Mouse (Mus musculus): ENCODE data around the gene Hoxb7.
A peak's percentile ranks its signal among the peaks of the same experiment; 100 is the strongest.

The Hoxb7 gene

GRCm38 (mm10) chr11:96285771-96286738 is at the start of gene Hoxb7:
Gene Hoxb7, plus strand, starts transcription at chr11:96286623.
- DNase-seq (ENCODE audit: extremely low spot score, low spot score) = peak; percentile 77

- DNase-seq (ENCODE audit: extremely low spot score, low spot score) = peak; percentile 54
Measured at GRCm38 (mm10) chr11:96240211-96240610, 46.2 kb upstream of the Hoxb7 start.

GRCm38 (mm10) chr11:96250901-96251300 is 35.5 kb upstream of the Hoxb7 start:
- peak; percentile 56 for DNase-seq (ENCODE audit: extremely low spot score, low spot score)

GRCm38 (mm10) chr11:96251480-96252031 is 34.9 kb upstream of the Hoxb7 start:
- peak; percentile 65 for DNase-seq (ENCODE audit: extremely low spot score, low spot score)

GRCm38 (mm10) chr11:96252541-96253120 is 33.8 kb upstream of the Hoxb7 start:
- DNase-seq (ENCODE audit: extremely low spot score, low spot score) = peak; percentile 46

- peak; percentile 49 for DNase-seq (ENCODE audit: extremely low spot score, low spot score)
Measured at GRCm38 (mm10) chr11:96254221-96254620, 32.2 kb upstream of the Hoxb7 start.

DNA sequence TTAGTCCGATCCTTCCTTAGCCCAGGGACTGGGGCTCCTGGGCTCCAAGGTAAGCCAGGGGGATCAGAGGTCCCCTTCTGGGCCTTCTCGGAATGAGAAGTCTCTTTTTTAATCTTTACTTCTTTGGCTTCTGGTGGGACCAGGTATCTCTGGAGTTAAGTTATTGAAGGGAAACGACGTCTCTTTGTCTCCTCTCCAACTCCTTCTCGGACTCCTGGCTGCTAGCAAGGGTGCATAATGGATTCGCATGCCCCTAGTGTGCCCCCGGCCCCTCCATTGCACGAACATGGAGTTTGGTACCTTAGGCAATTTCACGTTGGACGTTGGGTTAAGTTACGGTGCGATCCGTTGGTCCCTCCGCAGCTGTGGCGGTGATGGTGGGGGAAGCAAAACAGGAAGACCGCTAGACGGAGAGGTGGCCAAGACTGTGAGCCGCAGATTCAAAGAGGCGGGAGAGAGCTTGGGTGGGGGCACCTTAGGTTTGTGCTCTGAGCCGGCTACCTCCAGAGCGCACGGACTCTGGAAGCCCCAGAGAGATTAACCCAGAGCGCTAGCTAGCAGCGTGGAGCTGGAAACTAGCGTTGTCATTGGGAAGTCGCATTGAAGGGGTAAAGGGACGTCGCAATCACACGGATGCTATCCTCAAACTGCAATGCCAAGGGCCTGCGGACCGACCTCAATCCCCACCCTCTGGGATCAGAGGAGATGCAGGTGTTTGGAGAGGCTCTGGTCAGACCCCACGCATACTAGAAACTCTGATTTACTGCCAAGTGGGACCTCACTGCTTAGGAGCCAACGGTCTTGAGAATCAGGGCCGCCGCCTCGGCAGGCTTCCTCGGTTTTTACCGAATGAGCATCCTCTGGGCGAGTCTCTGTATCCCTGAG is 31.1 kb upstream of the Hoxb7 start:
- DNase-seq (ENCODE audit: extremely low spot score, low spot score) = peak; percentile 67

DNA sequence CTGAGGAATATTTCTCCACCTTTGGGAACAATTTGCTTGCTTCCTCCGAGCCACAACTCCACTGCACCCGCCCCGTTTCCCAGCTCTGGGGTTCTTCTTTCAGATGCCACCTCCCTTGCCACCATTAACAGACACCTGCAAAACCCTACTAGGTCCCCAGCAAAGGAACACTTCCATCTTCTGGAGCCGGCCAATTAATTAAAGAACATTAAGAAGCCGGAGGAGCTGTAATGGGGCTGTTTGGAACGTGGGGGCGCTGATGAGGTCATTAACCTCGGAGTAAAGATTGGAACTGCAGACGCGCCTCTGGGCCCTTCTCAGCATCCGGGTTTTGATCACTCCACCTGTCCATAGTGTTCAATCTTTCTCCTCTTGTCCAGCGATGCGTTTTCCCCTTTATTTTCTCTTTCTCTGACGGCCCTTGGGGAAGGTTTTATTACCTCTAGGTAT is 30.4 kb upstream of the Hoxb7 start:
- DNase-seq (ENCODE audit: extremely low spot score, low spot score) = no peak

DNA sequence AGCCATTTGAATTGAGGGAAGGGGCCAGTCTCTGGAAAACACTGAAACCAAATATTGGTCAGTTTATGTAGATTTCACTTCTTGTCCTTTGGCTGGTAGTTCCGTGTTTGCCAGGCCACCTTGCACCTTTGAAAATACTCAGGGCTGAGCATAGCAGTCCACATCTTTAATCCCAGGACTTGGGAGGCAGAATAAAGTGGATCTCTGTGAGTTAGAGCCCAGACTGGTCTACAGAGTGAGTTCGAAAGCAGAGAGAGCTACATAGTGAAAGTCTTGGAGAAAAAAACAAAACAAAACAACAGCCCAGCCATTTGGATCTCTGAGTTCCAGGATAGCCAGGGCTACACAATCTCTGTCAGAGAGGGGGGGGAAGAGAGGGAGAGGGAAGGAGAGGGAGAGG is 29.3 kb upstream of the Hoxb7 start:
- DNase-seq (ENCODE audit: extremely low spot score, low spot score) = no peak

- DNase-seq (ENCODE audit: extremely low spot score, low spot score) = no peak
Measured at GRCm38 (mm10) chr11:96259038-96259437, 27.4 kb upstream of the Hoxb7 start.

DNA sequence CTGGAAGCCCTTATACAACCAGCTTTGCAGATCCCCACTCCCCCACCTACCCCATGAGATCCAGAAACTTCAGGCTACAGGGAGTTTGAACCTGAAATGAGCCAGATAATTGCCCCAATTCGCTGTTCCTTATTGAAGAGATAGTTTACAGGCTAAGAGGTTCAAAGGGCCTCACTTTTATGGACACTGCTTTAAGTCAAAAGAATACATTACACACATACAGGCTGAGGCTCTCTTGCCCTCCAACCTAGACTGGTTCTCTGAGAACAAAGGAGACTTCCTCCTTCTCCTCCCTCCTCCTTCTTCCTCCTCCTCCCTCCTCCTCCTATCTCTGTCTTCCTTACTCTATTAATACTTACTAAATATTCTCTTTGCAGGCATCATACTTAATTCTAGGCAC is 26.9 kb upstream of the Hoxb7 start:
- DNase-seq (ENCODE audit: extremely low spot score, low spot score) = no peak

- peak; percentile 60 for DNase-seq (ENCODE audit: extremely low spot score, low spot score)
Measured at GRCm38 (mm10) chr11:96260310-96260970, 26.0 kb upstream of the Hoxb7 start.

DNA sequence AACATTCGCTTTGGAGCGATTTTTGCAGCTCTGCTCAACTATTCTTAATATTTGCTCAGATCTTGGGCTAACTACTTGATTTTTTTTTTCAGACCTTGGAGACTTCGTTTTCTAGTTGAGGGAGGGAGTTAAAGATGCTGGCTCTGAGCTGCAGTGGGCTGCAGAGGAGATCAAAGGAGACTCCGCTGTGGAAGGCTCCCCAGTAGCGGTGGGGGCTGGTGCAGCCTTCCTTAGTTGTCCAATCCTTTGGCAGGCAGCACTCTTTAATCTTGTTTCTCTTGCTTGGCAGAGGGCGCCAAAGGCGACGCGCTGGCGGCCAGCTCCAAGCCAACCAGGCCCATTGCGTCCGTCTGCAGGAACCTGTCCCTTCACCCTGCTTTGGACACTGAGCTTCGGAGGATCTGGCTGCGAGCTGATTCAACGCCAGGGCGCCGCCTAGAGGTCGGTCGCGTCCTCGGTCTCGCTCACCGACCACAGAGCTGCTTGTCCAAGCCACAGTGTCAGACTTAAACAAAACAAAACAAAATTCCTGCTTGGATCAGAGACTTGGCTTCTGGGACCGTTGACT is 25.0 kb upstream of the Hoxb7 start:
- DNase-seq (ENCODE audit: extremely low spot score, low spot score) = peak; percentile 90

GRCm38 (mm10) chr11:96262262-96262830 is 24.1 kb upstream of the Hoxb7 start:
- DNase-seq (ENCODE audit: extremely low spot score, low spot score) = peak; percentile 34

- no peak for DNase-seq (ENCODE audit: extremely low spot score, low spot score)
Measured at GRCm38 (mm10) chr11:96263636-96264389, 22.6 kb upstream of the Hoxb7 start.

DNA sequence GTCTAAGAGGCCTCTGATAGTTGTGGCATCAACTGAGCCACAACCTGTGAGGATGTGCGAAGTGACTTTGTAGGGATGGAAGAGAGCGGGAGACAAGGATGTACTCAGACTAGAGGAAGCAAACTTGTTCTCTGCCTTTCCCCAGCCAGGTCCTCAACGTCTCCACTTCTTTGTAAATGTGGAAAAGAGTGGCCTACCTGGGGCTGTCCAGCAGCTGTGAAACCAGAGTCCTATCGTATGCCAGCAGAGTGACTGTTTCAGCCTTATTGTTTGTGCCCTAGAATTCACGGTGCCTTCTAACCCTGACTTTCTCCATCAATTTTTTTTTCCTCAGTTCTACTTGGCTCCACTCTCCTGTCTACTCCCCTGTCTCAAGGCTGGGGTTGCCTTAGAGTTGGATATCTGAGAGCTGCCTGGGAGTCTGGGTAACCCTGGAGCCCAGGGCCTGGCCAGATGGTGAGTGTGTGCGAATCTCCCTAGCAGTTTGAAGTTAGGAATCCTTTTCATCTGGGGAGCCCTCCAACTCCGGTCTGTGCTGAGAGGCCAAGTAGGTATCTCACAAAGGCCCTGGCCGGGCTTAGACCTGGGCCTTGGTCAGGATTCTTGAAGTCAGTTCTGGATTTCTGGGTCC is 21.9 kb upstream of the Hoxb7 start:
- DNase-seq (ENCODE audit: extremely low spot score, low spot score) = peak; percentile 70

DNA sequence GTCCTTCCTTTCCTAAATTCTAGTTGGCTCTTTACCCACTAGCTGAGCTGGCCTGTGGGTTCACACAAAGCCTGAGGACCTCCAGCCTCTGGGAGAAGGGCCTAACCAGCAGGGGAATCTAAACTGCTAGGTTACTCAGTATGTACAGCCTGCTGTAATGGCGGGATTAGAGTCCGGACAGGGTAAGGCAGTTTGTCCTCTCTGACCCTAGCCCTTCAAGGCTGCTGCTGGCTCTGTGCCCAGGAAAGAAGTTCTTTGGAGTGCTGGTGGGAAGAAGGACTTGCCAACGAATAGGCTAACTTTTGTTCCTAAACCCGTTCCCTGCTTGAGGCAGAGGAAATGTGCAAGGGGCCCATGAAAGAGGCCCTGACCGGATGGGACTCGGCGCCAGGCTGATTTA is 20.5 kb upstream of the Hoxb7 start:
- DNase-seq (ENCODE audit: extremely low spot score, low spot score) = peak; percentile 55

GRCm38 (mm10) chr11:96267021-96267920 is 19.2 kb upstream of the Hoxb7 start:
- DNase-seq (ENCODE audit: extremely low spot score, low spot score) = peak; percentile 43

Measured in neural tube, embryonic 10.5 days (tissue).